Mouse (Mus musculus): ENCODE results near the gene Erf.
"Not testable (repeated sequence)": the region's sequence is repeated elsewhere in the genome, so short reads cannot be mapped to it uniquely, and the experiment has no call there.

DNA sequence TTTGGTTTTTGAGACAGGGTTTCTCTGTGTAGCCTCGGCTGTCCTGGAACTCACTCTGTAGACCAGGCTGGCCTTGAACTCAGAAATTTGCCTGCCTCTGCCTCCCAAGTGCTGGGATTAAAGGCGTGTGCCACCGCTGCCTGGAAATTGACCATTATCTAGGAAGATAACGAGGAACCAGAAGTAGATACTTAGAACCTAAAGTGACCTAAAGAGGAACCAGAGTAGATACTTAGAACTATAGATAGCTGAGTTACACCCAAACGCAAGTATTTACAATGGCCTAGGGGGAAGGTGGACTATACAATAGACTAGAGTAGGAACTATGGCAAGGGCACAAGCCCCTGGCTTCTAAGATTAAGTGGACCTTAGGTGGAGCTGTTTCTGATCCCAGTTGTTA, 15.2 kb upstream of the Erf start:
- TF ChIP-seq CTCF (conservative IDR thresholded peaks at IDR 0.05; ENCODE audit: insufficient read depth, insufficient read length, low read depth, low read length); POLR2A (IDR thresholded peaks at IDR 0.05; ENCODE audit: low read depth, low read length): not testable (repeated sequence)

All from kidney, adult 2 months (tissue).